Mouse (Mus musculus) splenic B cell, adult 2 months (primary cell): Measurements from ENCODE around the gene Rps23.

Experiments used
- DNase-seq: peaks from one replicate; pipeline ENCODE4 v3.0.0-alpha.2; 2011; ENCODE audit warnings: low read depth, low spot score
- H3K27me3 ChIP-seq: 2 replicates; pipeline ENCODE4 v1.6.1; 2012; ENCODE audit warnings: mild to moderate bottlenecking, low read length, moderate library complexity, mixed read lengths; ENCODE audit not compliant: control insufficient read depth, poor library complexity, insufficient read depth, severe bottlenecking
- H3K36me3 ChIP-seq: 2 replicates; pipeline ENCODE4 v1.6.1; 2012; ENCODE audit warnings: mild to moderate bottlenecking, low read length, moderate library complexity, mixed read lengths; ENCODE audit not compliant: control insufficient read depth, poor library complexity, insufficient read depth, severe bottlenecking

Gene Rps23

GRCm38 (mm10) chr13:90967422-90967821, 44.7 kb downstream of the Rps23 start:
- DNase-seq: peak; percentile 69
- Histone ChIP-seq H3K27me3 (no peaks in the 10 kb centered on the region), H3K36me3 (no peaks in the 10 kb centered on the region)

GRCm38 (mm10) chr13:90968940-90969339, 46.2 kb downstream of the Rps23 start:
- DNase-seq: no peak
- Histone ChIP-seq H3K36me3 (no peaks in the 10 kb centered on the region), H3K27me3 (no peaks in the 10 kb centered on the region)

- no peaks in the 10 kb centered on the region; the same call in 1 of the 2 replicates for H3K27me3 ChIP-seq
- no peak for DNase-seq
- no peaks in the 10 kb centered on the region for H3K36me3 ChIP-seq
These were observed 47.7 kb downstream of the Rps23 start for GRCm38 (mm10) chr13:90970259-90971017.

- H3K27me3 ChIP-seq: no peaks in the 10 kb centered on the region; the same call in 1 of the 2 replicates
- no peak for DNase-seq
- H3K36me3 ChIP-seq: no peaks in the 10 kb centered on the region
These were observed 50.7 kb downstream of the Rps23 start for GRCm38 (mm10) chr13:90973409-90973808.
